Mouse (Mus musculus): ENCODE data around the gene Fbxl19.

DNA sequence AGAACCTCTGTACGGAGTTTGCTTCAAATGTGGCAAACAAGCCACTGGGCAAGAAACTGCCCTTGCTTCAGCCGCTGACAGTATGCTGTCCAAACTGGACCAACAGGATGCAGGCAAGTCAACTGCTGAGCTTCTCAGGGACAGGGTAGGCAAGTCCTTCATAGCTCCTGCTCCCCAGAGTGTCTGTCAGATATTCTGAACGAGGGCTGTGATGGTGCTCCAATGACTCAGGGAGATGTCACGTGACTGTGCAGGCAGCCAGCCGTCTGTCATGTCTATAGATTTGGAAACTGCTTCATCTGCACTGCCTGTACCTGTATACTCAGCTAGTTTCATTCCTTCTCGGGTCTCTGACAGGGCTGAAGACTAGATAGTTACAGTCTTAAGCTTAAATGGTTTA, 45.4 kb upstream of the Fbxl19 start:
- TF ChIP-seq POLR2A (IDR thresholded peaks at IDR 0.05; ENCODE audit: extremely low read depth, insufficient read depth, low read length) (no peak), CTCF (IDR thresholded peaks at IDR 0.05; ENCODE audit: low read depth, low read length) (no peak)
